Mouse (Mus musculus): ENCODE results near the gene Anp32e. TPM values are rescaled to one million over a fixed set of nuclear protein-coding genes. Genes with fewer than 3 reads are reported as not detected.

Anp32e gene
- polyA plus RNA-seq (2021), result 224 TPM

- POLR2A ChIA-PET, result interaction anchor here (1.2 kb wide), 1 partner anchor 21 kb away, joined by 5 read pairs; no protein-coding TSS in a partner anchor
- no peak for TF ChIP-seq CTCF (IDR thresholded peaks at IDR 0.05)
- H3K27me3 ChIP-seq, result no peaks in the 10 kb centered on the region
- DNase-seq (ENCODE audit: low read depth, low spot score) (peak; percentile 99), ATAC-seq (peak; percentile 99)
- in situ Hi-C loops (cut with MboI; ENCODE audit: low pct_unique_long_range_greater_than_20kb), result no loop called here
- CTCF ChIA-PET, result no interaction called here
Observed at GRCm38 (mm10) chr3:95928658-95929503, at the start of gene Anp32e. Gene Anp32e, plus strand, starts transcription at chr3:95929246.

- TF ChIP-seq CTCF (IDR thresholded peaks at IDR 0.05), result no peak
- H3K27me3 ChIP-seq, result no peaks in the 10 kb centered on the region
- peak; percentile 95 for ATAC-seq
- peak; percentile 98 for DNase-seq (ENCODE audit: low read depth, low spot score)
- in situ Hi-C loops (cut with MboI; ENCODE audit: low pct_unique_long_range_greater_than_20kb), result loop anchor here (5.0 kb wide), 2 partner anchors 80 to 175 kb away; partner anchors contain the start of gene Vps45
- POLR2A ChIA-PET, result interaction anchor here (0.9 to 2.6 kb wide), 7 partner anchors 10 to 25 kb away, joined by 3 to 10 read pairs (median 5); partner anchors contain the start of gene Aph1a
- CTCF ChIA-PET, result interaction anchor here (0.9 to 4.3 kb wide), 7 partner anchors 10 to 83 kb away, joined by 3 to 46 read pairs (median 8); partner anchors contain the start of genes Car14 and Mrps21
Observed at GRCm38 (mm10) chr3:95881979-95882815, 46.8 kb upstream of the Anp32e start, which contains the start of gene Ciart. Gene Ciart, minus strand, starts transcription at chr3:95882251.

DNA sequence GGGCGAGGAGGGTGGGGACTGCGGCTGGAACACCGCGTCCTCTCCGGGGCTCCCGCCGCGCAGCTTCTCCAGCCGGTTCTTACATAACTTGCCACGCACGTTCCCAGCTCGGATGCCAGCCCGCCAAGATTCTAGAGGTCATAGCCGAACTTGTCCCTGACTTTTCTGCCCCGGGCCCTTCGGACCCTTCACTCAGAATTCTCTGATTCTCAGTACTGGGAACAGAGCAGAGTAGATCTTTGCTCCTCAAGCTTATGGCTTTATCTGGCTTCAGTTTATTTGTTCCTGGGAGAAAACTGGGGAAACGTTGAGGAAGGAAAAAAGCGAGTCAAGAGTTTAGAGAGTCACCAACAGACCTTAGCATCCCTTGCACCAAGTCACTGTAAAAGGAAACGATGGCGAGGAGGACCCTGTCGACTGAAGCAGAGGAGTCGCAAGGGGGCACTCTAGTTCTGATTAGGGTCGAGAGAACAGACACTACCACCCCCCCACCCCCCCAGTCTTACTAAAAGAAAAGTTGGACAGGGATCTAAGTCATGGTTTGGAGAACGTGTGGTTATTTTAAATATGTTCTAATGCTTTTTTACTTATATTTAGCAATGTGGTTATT is 46.1 kb upstream of the Anp32e start:
- in situ Hi-C loops (cut with MboI; ENCODE audit: low pct_unique_long_range_greater_than_20kb), result loop anchor here (5.0 kb wide), 2 partner anchors 79 to 174 kb away; partner anchors contain the start of gene Vps45
- H3K27me3 ChIP-seq, result no peaks in the 10 kb centered on the region
- TF ChIP-seq CTCF (IDR thresholded peaks at IDR 0.05), result no peak
- ATAC-seq (peak; percentile 50), DNase-seq (ENCODE audit: low read depth, low spot score) (peak; percentile 55)
- ChIA-PET POLR2A (interaction anchor here (0.9 to 2.6 kb wide), 7 partner anchors 10 to 25 kb away, joined by 3 to 10 read pairs (median 5); partner anchors contain the start of gene Aph1a), CTCF (interaction anchor here (0.9 to 4.3 kb wide), 6 partner anchors 10 to 82 kb away, joined by 3 to 46 read pairs (median 8); partner anchors contain the start of genes Car14 and Mrps21)

GRCm38 (mm10) chr3:95884400-95884799 is 44.6 kb upstream of the Anp32e start:
- no peak for TF ChIP-seq CTCF (IDR thresholded peaks at IDR 0.05)
- DNase-seq (ENCODE audit: low read depth, low spot score) (no peak), ATAC-seq (no peak)
- in situ Hi-C loops (cut with MboI; ENCODE audit: low pct_unique_long_range_greater_than_20kb), result loop anchor here (5.0 kb wide), 2 partner anchors 78 to 173 kb away; partner anchors contain the start of gene Vps45
- no peaks in the 10 kb centered on the region for H3K27me3 ChIP-seq
- ChIA-PET CTCF (interaction anchor here (1.6 to 4.3 kb wide), 4 partner anchors 8 to 75 kb away, joined by 3 to 46 read pairs (median 14); partner anchors contain the start of genes Car14 and Mrps21), POLR2A (no interaction called here)

- CTCF ChIA-PET, result interaction anchor here (0.9 to 1.5 kb wide), 4 partner anchors 13 to 19 kb away, joined by 3 to 16 read pairs (median 4); partner anchors contain the start of gene Mrps21
- DNase-seq (ENCODE audit: low read depth, low spot score) (no peak), ATAC-seq (no peak)
- H3K27me3 ChIP-seq, result no peaks in the 10 kb centered on the region
- no peak for TF ChIP-seq CTCF (IDR thresholded peaks at IDR 0.05)
- in situ Hi-C loops (cut with MboI; ENCODE audit: low pct_unique_long_range_greater_than_20kb), result no loop called here
- POLR2A ChIA-PET, result interaction anchor here (0.6 to 1.1 kb wide), 4 partner anchors 14 to 269 kb away, joined by 3 read pairs; no protein-coding TSS in a partner anchor
Observed at GRCm38 (mm10) chr3:95887596-95887995, 41.5 kb upstream of the Anp32e start.

GRCm38 (mm10) chr3:95889664-95890063 is 39.4 kb upstream of the Anp32e start:
- DNase-seq (ENCODE audit: low read depth, low spot score) (no peak), ATAC-seq (no peak)
- POLR2A ChIA-PET, result interaction anchor here (0.6 to 1.5 kb wide), 2 partner anchors 18 to 706 kb away, joined by 3 to 6 read pairs; partner anchors contain the start of gene Mrps21
- in situ Hi-C loops (cut with MboI; ENCODE audit: low pct_unique_long_range_greater_than_20kb), result no loop called here
- no peaks in the 10 kb centered on the region for H3K27me3 ChIP-seq
- CTCF ChIA-PET, result interaction anchor here (1.0 to 2.9 kb wide), 5 partner anchors 16 to 91 kb away, joined by 3 to 22 read pairs (median 4); partner anchors contain the start of gene Car14
- no peak for TF ChIP-seq CTCF (IDR thresholded peaks at IDR 0.05)

GRCm38 (mm10) chr3:95891211-95892065 is 37.6 kb upstream of the Anp32e start, which contains the start of gene BC028528:
Gene BC028528, minus strand, starts transcription at chr3:95892005.
- ChIA-PET CTCF (interaction anchor here (2.9 kb wide), 1 partner anchor 15 kb away, joined by 22 read pairs; the partner anchor contains the start of gene Car14), POLR2A (interaction anchor here (0.8 kb wide), 1 partner anchor 16 kb away, joined by 3 read pairs; no protein-coding TSS in a partner anchor)
- no peak for ATAC-seq
- DNase-seq (ENCODE audit: low read depth, low spot score), result no peak
- no peak for TF ChIP-seq CTCF (IDR thresholded peaks at IDR 0.05)
- in situ Hi-C loops (cut with MboI; ENCODE audit: low pct_unique_long_range_greater_than_20kb), result no loop called here
- no peaks in the 10 kb centered on the region for H3K27me3 ChIP-seq

All from Patski (cell line).